Mouse (Mus musculus) MEL (cell line): ENCODE data around the gene Prph. TPM values are rescaled to one million over a fixed set of nuclear protein-coding genes. Genes with fewer than 3 reads are reported as not detected.

Experiments
- DNase-seq: peaks from one replicate; pipeline ENCODE4 v3.0.0; 2011; ENCODE audit warnings: low read depth, low spot score
- H3K27ac ChIP-seq: 2 replicates; pipeline ENCODE4 v1.5.1; 2012; ENCODE audit warnings: low read depth, mild to moderate bottlenecking, control low read depth, low read length, moderate library complexity; ENCODE audit not compliant: control insufficient read depth
- H3K27me3 ChIP-seq, 2 experiments: fragments of 150-350 bp in 1 of 2; sonication (generic) in 1 of 2; 2 replicates each; pipeline ENCODE4 v1.6.1; 2012; ENCODE audit warnings: low read length in 2 of 2, mild to moderate bottlenecking in 2 of 2, improper control_type of control experiment in 1 of 2, moderate library complexity in 1 of 2; ENCODE audit not compliant: insufficient read depth in 2 of 2, control insufficient read depth in 1 of 2
- H3K36me3 ChIP-seq, 2 experiments: 2 replicates each; pipeline ENCODE4 v1.6.1; 2012 to 2014; ENCODE audit warnings: low read length in 2 of 2, improper control_type of control experiment in 1 of 2, inconsistent platforms in 1 of 2, mild to moderate bottlenecking in 1 of 2; ENCODE audit not compliant: insufficient read depth in 2 of 2, control insufficient read depth in 1 of 2
- H3K4me1 ChIP-seq, 2 experiments: fragments of 150-350 bp in 1 of 2; sonication (generic) in 1 of 2; 2 replicates each; pipeline ENCODE4 v1.6.1; 2012; ENCODE audit warnings: low read length in 2 of 2, improper control_type of control experiment in 1 of 2, mild to moderate bottlenecking in 1 of 2; ENCODE audit not compliant: insufficient read depth in 2 of 2, control insufficient read depth in 1 of 2
- H3K4me3 ChIP-seq, 2 experiments: fragments of 150-350 bp in 1 of 2; sonication (generic) in 1 of 2; 2 replicates each; pipeline ENCODE4 v1.5.1; 2012; ENCODE audit warnings: low read depth in 2 of 2, low read length in 2 of 2, mild to moderate bottlenecking in 2 of 2, moderate library complexity in 2 of 2, control low read depth in 1 of 2, improper control_type of control experiment in 1 of 2; ENCODE audit not compliant: control insufficient read depth in 1 of 2, insufficient read depth in 1 of 2
- H3K79me2 ChIP-seq: 2 replicates; pipeline ENCODE4 v1.6.1; 2012; ENCODE audit warnings: mild to moderate bottlenecking, low read length, moderate library complexity; ENCODE audit not compliant: control insufficient read depth, poor library complexity, insufficient read depth
- H3K9ac ChIP-seq: 2 replicates; pipeline ENCODE4 v1.6.1; 2012; ENCODE audit warnings: low read depth, mild to moderate bottlenecking, control low read depth, low read length, moderate library complexity; ENCODE audit not compliant: control insufficient read depth, poor library complexity, severe bottlenecking
- H3K9me3 ChIP-seq: fragments of 150-350 bp; sonication (generic); replicated peaks from 2 replicates; pipeline ENCODE4 v1.6.1; 2012; ENCODE audit warnings: mild to moderate bottlenecking, low read length, improper control_type of control experiment, moderate library complexity; ENCODE audit not compliant: insufficient read depth
- BHLHE40 ChIP-seq: IDR thresholded peaks from 2 replicates; pipeline ENCODE4 v1.6.1; 2012; ENCODE audit warnings: low read depth, mild to moderate bottlenecking, inconsistent platforms, low read length, improper control_type of control experiment, borderline replicate concordance
- CHD1 ChIP-seq: IDR thresholded peaks from 2 replicates; pipeline ENCODE4 v1.6.1; 2012; ENCODE audit warnings: low read depth, mild to moderate bottlenecking, inconsistent platforms, low read length, improper control_type of control experiment
- CTCF ChIP-seq, 3 experiments: IDR thresholded peaks in 2 of 3; conservative IDR thresholded peaks in 1 of 3; 2 replicates each; pipeline ENCODE4 v1.5.1; 2011 to 2012; ENCODE audit warnings: low read length in 3 of 3, low read depth in 2 of 3, mild to moderate bottlenecking in 2 of 3, improper control_type of control experiment in 1 of 3, inconsistent platforms in 1 of 3, mixed read lengths in 1 of 3, moderate library complexity in 1 of 3; ENCODE audit not compliant: control insufficient read depth in 1 of 3, insufficient read depth in 1 of 3, poor library complexity in 1 of 3, severe bottlenecking in 1 of 3
- ELF1 ChIP-seq: IDR thresholded peaks from 2 replicates; pipeline ENCODE4 v1.6.1; 2014; ENCODE audit warnings: low read depth, mild to moderate bottlenecking, inconsistent platforms, low read length, improper control_type of control experiment, moderate library complexity
- ETS1 ChIP-seq: IDR thresholded peaks from 2 replicates; pipeline ENCODE4 v1.6.1; 2012; ENCODE audit warnings: low read depth, mild to moderate bottlenecking, inconsistent platforms, low read length, improper control_type of control experiment, moderate library complexity
- GABPA ChIP-seq: IDR thresholded peaks from 2 replicates; pipeline ENCODE4 v1.6.1; 2012; ENCODE audit warnings: low read depth, mild to moderate bottlenecking, inconsistent platforms, low read length, improper control_type of control experiment, moderate library complexity
- HCFC1 ChIP-seq: IDR thresholded peaks from 2 replicates; pipeline ENCODE4 v1.6.1; 2012; ENCODE audit warnings: low read depth, mild to moderate bottlenecking, inconsistent platforms, low read length, improper control_type of control experiment, moderate library complexity
- JUND ChIP-seq: IDR thresholded peaks from 2 replicates; pipeline ENCODE4 v1.6.1; 2011; ENCODE audit warnings: low read depth, mild to moderate bottlenecking, improper control_type of control experiment, low read length
- MAFK ChIP-seq: IDR thresholded peaks from 2 replicates; pipeline ENCODE4 v1.6.1; 2011; ENCODE audit warnings: low read depth, mild to moderate bottlenecking, low read length, improper control_type of control experiment, borderline replicate concordance
- MAX ChIP-seq: IDR thresholded peaks from 2 replicates; pipeline ENCODE4 v1.6.1; 2011; ENCODE audit warnings: low read length, improper control_type of control experiment
- MEF2A ChIP-seq: IDR thresholded peaks from 2 replicates; pipeline ENCODE4 v1.6.1; 2014; ENCODE audit warnings: low read depth, mild to moderate bottlenecking, inconsistent platforms, low read length, improper control_type of control experiment; ENCODE audit not compliant: poor library complexity, insufficient replicate concordance, severe bottlenecking; ENCODE audit errors: extremely low read depth
- MXI1 ChIP-seq: IDR thresholded peaks from 2 replicates; pipeline ENCODE4 v1.6.1; 2011; ENCODE audit warnings: mild to moderate bottlenecking, low read depth, low read length, improper control_type of control experiment
- NELFE ChIP-seq: IDR thresholded peaks from 2 replicates; pipeline ENCODE4 v1.6.1; 2011; ENCODE audit warnings: low read depth, low read length, improper control_type of control experiment
- NRF1 ChIP-seq: IDR thresholded peaks from 2 replicates; pipeline ENCODE4 v1.6.1; 2014; ENCODE audit warnings: low read depth, mild to moderate bottlenecking, inconsistent platforms, low read length, improper control_type of control experiment, moderate library complexity; ENCODE audit not compliant: poor library complexity, insufficient read depth, severe bottlenecking
- POLR2AphosphoS2 ChIP-seq: IDR thresholded peaks from 2 replicates; pipeline ENCODE4 v1.6.1; 2011; ENCODE audit warnings: low read length, improper control_type of control experiment
- POLR2AphosphoS5 ChIP-seq: IDR thresholded peaks from 2 replicates; pipeline ENCODE4 v1.6.1; 2012; ENCODE audit warnings: low read depth, borderline replicate concordance, mild to moderate bottlenecking, inconsistent platforms, low read length, moderate library complexity, mixed read lengths
- RAD21 ChIP-seq: IDR thresholded peaks from 2 replicates; pipeline ENCODE4 v1.6.1; 2011; ENCODE audit warnings: mild to moderate bottlenecking, low read depth, low read length, improper control_type of control experiment
- RCOR1 ChIP-seq: IDR thresholded peaks from 2 replicates; pipeline ENCODE4 v1.6.1; 2012; ENCODE audit warnings: low read depth, mild to moderate bottlenecking, inconsistent platforms, low read length, improper control_type of control experiment
- SIN3A ChIP-seq: IDR thresholded peaks from 2 replicates; pipeline ENCODE4 v1.6.1; 2012; ENCODE audit warnings: low read length, improper control_type of control experiment, inconsistent platforms
- SMC3 ChIP-seq: IDR thresholded peaks from 2 replicates; pipeline ENCODE4 v1.6.1; 2011; ENCODE audit warnings: low read depth, low read length, improper control_type of control experiment
- TAL1 ChIP-seq: IDR thresholded peaks from 2 replicates; pipeline ENCODE4 v1.6.1; 2012; ENCODE audit warnings: mild to moderate bottlenecking, inconsistent platforms, low read length, moderate library complexity, mixed read lengths
- TCF12 ChIP-seq: IDR thresholded peaks from 2 replicates; pipeline ENCODE4 v1.6.1; 2014; ENCODE audit warnings: low read depth, mild to moderate bottlenecking, inconsistent platforms, low read length, improper control_type of control experiment, moderate library complexity
- UBTF ChIP-seq: IDR thresholded peaks from 2 replicates; pipeline ENCODE4 v1.6.1; 2012; ENCODE audit warnings: low read depth, mild to moderate bottlenecking, inconsistent platforms, low read length, improper control_type of control experiment, moderate library complexity, borderline replicate concordance; ENCODE audit not compliant: insufficient read depth
- USF2 ChIP-seq, 2 experiments: IDR thresholded peaks; 2 replicates each; pipeline ENCODE4 v1.6.1; 2011 to 2012; ENCODE audit warnings: improper control_type of control experiment in 2 of 2, low read length in 2 of 2, borderline replicate concordance in 1 of 2, inconsistent platforms in 1 of 2, low read depth in 1 of 2, mild to moderate bottlenecking in 1 of 2; ENCODE audit not compliant: insufficient read depth in 1 of 2
- ZC3H11A ChIP-seq: IDR thresholded peaks from 2 replicates; pipeline ENCODE4 v1.6.1; 2012; ENCODE audit warnings: low read depth, mild to moderate bottlenecking, inconsistent platforms, low read length, improper control_type of control experiment
- ZMIZ1 ChIP-seq: IDR thresholded peaks from 2 replicates; pipeline ENCODE4 v1.6.1; 2012; ENCODE audit warnings: low read depth, mild to moderate bottlenecking, inconsistent platforms, low read length, improper control_type of control experiment, moderate library complexity
- ZNF384 ChIP-seq: IDR thresholded peaks from 2 replicates; pipeline ENCODE4 v1.6.1; 2012; ENCODE audit warnings: low read depth, mild to moderate bottlenecking, inconsistent platforms, low read length, improper control_type of control experiment
- polyA plus RNA-seq, 2 experiments: library from polyadenylated mRNA; stranded (reverse) in 1 of 2; unstranded in 1 of 2; fragments of >175 nt in 1 of 2; fragments of >200 nt in 1 of 2; gene quantifications; 2 replicates each; pipeline versions ENCODE4 v1.2.1 to v1.2.4; 2012; ENCODE audit warnings: low replicate concordance in 2 of 2, low read depth in 1 of 2; ENCODE audit not compliant: insufficient read length in 2 of 2, insufficient read depth in 1 of 2, missing spikeins in 1 of 2
- total RNA-seq: library from RNA; depleted of rRNA; stranded (reverse); fragments of 300-350 nt; gene quantifications from 2 replicates; pipeline ENCODE4 v1.2.3, GENCODE M21; 2012

The Prph gene
- total and polyA plus RNA-seq, 3 experiments, result not detected

DNA sequence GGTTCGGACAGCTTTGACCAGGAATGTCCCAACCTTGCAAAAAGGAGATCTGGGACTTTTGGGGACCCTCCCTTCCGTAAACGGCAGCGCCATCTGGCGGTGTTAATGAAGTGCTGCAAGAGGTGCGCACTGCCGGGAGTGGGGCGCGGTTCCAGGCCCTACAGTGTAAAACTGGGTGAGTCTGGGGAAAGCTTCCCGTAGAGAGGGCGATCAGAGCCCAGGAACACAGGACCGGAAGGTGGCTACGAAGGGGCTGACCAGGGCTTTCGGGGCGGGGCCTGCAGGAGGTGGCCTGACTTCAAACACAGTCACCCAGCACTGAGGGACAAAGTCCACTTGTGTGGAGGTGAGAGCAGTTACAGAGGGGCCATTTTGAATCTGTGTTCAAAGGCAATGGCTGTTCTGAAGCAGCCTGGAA lies 44.2 kb downstream of the Prph start (continued):
- no peak for TF ChIP-seq BHLHE40

DNA sequence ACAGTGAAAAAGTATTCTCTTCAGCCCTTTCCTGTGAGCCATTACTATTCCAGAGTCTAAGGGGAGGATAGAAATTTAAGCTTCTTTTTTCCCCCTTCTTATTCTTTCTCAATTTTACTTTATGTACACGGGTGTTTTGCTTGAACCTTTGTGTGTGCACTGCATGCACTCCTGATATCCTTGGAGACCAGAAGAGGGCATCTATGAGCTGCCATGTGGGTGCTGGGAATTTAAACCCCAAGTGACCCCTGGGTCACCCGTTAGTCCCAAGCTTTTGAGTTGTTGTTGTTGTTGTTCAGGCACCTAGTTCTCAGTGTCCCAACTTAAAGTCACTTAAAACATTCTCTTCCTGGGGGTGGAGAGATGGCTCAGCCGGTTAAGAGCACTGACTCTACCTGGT lies 45.0 kb downstream of the Prph start:
- no peak for DNase-seq
- H3K27ac ChIP-seq, result no peak overlapping the region
- H3K4me3 ChIP-seq, result no peak overlapping the region
- H3K9me3 ChIP-seq, result no peaks in the 10 kb centered on the region
- TF ChIP-seq SIN3A (no peak), ZNF384 (no peak), NRF1 (no peak), ZC3H11A (0 out of 2 replicates have a peak, but pooled peaks have one; percentile 15), MAFK (no peak), POLR2AphosphoS2 (no peak), MXI1 (0 out of 2 replicates have a peak, but pooled peaks have one; percentile 42), ZMIZ1 (no peak), ETS1 (no peak), SMC3 (peak; percentile 48), TAL1 (no peak), RCOR1 (no peak), CTCF (IDR thresholded peaks at IDR 0.05 in 2 of 3, conservative IDR thresholded peaks at IDR 0.05 in 1 of 3; ENCODE audit: control insufficient read depth in 1 of 3, insufficient read depth in 1 of 3, low read depth in 2 of 3, low read length in 3 of 3, poor library complexity in 1 of 3, severe bottlenecking in 1 of 3) (peak in 2 of 3 experiments; percentile 26 to 34; a peak in 4 of 6 replicates), MEF2A (no peak), RAD21 (peak; percentile 27), MAX (peak; percentile 26; the same call in 1 of the 2 replicates), GABPA (no peak), ELF1 (no peak)
- H3K36me3 ChIP-seq, result peaks cover 0 to 4% of the 10 kb centered on the region in 2 experiments; a peak in 2 of 4 replicates
- H3K9ac ChIP-seq, result no peak overlapping the region
- H3K27me3 ChIP-seq, result no peaks in the 10 kb centered on the region
- H3K79me2 ChIP-seq, result no peaks in the 10 kb centered on the region
- peaks cover 0 to 7% of the 10 kb centered on the region in 2 experiments; a peak in 2 of 4 replicates for H3K4me1 ChIP-seq

DNA sequence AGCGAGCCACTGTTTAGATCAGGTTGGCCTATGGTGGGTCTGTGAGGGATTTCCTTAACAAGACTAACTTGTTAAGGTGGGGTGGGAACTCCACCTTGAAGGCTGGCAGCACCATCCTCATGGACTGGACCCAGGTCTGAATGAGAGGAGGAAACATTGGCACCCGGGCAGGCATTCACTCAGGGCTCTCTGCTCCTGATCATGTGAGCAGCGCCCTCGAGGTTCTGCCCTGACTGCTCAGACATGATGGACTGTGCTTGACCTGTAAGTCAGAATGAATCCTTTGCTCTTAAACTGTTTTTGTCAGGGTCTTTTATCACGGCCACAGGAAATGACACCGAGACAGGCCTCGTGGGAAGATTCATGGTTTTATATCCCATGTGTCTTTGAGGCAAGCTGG lies 50.3 kb downstream of the Prph start:
- no peak overlapping the region for H3K9ac ChIP-seq
- no peak overlapping the region for H3K4me3 ChIP-seq
- no peak for TF ChIP-seq NRF1
- TF ChIP-seq MEF2A, result no peak
- no peak for TF ChIP-seq HCFC1
- TF ChIP-seq POLR2AphosphoS5, result no peak
- no peak for TF ChIP-seq RCOR1
- no peak for TF ChIP-seq ETS1
- TF ChIP-seq TCF12, result no peak
- no peak for TF ChIP-seq UBTF
- TF ChIP-seq JUND, result no peak
- TF ChIP-seq MXI1, result no peak
- TF ChIP-seq CTCF (IDR thresholded peaks at IDR 0.05 in 2 of 3, conservative IDR thresholded peaks at IDR 0.05 in 1 of 3; ENCODE audit: control insufficient read depth in 1 of 3, insufficient read depth in 1 of 3, low read depth in 2 of 3, low read length in 3 of 3, poor library complexity in 1 of 3, severe bottlenecking in 1 of 3), result no peak
- no peak for TF ChIP-seq NELFE
- no peak for TF ChIP-seq USF2 (IDR thresholded peaks at IDR 0.05; ENCODE audit: borderline replicate concordance in 1 of 2, insufficient read depth in 1 of 2, low read depth in 1 of 2, low read length in 2 of 2)
- TF ChIP-seq CHD1, result no peak
- no peaks in the 10 kb centered on the region for H3K9me3 ChIP-seq
- no peak overlapping the region for H3K27ac ChIP-seq
- no peaks in the 10 kb centered on the region for H3K79me2 ChIP-seq
- H3K4me1 ChIP-seq, result no peaks in the 10 kb centered on the region
- DNase-seq, result no peak
- H3K36me3 ChIP-seq, result no peaks in the 10 kb centered on the region
- H3K27me3 ChIP-seq, result no peaks in the 10 kb centered on the region
